Mouse (Mus musculus) kidney, postnatal 10 days (tissue): Measurements from ENCODE around the gene Clcnkb.

ENCODE experiments used
- DNase-seq: peaks from one replicate; pipeline ENCODE4 v3.0.0; 2021; ENCODE audit warnings: mixed read lengths

Clcnkb gene

DNA sequence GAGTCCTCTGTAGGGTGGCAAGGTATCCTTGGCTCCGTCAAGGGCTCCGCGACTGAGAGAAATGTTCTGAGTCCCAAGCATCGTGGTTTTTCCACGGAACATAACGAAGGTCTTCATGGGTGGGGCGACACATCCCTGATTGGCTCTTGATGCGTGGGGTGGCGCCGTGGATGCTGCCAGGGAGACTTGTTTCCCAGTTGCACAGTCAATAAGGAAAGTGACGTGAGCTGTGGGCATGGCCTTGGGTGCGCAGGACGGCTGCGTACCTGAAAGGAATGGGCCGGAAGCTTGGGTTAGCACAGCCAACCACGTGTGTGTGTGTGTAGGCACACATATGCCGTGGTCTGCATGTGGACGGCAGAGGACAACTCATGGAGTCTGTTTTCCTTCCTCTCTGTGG is 17.4 kb upstream of the Clcnkb start:
- DNase-seq, result no peak

DNA sequence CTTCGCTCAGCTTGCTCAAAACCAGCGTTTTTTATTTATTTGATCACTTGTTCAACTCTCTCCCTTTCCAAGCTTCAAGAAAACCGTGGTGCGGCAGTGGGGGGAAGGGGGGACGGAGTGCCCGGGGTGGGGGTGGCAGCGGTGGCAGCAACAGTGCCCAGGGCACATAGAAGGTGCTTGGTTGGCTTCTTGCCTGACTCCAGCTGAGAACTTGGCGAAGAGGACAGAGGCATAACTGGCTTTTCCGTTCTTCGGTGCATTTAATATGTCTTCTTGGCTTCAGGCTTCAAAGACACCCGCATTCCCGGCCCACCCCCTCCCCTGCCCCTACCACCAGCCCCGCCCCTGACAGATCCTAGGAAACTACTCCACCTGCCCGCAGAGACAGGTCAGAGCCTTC is 16.9 kb upstream of the Clcnkb start:
- DNase-seq, result no peak

DNA sequence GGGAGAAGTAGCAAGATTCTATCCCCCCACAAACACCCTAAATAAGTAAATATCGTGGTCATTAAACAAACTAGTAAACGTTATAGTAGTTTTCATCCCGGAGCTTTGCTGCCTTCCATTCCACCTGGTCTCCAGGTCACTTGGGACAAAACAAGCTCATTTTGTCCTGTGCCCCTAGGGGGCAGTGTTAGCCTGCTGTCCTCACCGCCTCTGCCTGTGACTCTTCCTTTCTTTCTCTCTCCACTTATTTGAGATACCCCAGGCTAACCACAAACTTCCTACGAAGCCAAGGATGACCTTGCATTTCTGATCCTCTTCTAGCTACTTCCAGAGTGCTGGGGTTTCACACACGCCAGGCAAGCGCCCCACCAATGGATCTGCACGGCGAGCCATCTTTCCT is 15.2 kb upstream of the Clcnkb start:
- DNase-seq, result peak; percentile 85

DNA sequence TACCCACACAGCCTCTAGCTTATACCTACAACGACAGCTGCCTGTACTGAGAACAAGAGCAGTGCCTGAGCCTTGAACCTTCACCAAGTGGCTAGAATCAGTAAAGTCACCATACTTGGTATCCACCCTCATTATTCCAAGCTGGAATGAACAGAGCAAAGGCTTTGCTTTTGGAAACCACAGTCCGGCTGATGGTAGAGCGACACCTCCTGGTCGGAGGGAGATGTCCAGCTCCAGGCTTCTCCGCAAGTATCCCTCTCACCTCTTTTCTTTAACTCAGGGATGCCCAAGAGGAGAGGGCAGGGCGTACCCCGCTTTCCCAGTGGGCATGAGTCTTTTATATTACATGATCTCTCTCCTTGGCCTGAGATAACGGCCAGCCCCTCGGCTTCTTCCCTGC is 14.0 kb upstream of the Clcnkb start:
- peak; percentile 76 for DNase-seq

DNA sequence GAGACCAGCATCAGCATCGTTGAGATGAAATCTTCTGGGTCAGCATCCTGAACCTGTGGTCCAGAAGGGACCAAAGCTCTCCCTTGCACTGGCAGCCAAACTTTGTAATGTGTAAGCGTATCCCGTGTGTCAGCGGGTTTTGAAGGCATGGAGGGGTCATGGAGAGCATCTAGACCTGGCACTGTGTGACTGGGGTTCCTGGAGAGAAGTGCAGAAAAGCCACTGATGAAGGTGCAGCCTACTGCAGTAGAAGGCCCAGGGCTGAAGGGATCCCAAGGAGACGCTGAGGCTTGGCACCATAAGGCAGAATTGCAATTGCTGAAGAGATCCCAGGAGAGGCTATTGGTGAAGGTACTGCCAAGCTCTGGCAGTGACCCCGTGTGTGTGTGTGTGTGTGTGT is 13.6 kb upstream of the Clcnkb start:
- no peak for DNase-seq

DNA sequence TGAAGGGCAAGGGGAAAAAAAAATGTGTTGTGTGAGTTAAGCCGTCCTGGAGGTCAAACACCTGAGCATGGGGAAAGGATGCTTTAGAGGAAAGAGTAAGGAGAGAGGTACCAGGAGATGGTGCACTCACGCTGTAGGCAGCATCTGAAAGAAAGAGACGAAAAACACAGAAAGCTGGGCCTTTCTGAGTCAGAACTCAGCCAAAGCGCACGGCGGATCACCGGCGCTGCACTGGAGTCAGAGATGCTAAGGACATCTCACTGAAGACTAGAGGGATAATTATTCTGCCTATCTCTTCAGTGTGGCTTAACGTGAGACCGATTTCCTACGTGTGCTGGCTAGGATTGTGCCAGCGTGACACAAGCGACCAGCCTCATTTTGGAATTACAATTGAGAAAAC is 12.1 kb upstream of the Clcnkb start:
- no peak for DNase-seq

DNA sequence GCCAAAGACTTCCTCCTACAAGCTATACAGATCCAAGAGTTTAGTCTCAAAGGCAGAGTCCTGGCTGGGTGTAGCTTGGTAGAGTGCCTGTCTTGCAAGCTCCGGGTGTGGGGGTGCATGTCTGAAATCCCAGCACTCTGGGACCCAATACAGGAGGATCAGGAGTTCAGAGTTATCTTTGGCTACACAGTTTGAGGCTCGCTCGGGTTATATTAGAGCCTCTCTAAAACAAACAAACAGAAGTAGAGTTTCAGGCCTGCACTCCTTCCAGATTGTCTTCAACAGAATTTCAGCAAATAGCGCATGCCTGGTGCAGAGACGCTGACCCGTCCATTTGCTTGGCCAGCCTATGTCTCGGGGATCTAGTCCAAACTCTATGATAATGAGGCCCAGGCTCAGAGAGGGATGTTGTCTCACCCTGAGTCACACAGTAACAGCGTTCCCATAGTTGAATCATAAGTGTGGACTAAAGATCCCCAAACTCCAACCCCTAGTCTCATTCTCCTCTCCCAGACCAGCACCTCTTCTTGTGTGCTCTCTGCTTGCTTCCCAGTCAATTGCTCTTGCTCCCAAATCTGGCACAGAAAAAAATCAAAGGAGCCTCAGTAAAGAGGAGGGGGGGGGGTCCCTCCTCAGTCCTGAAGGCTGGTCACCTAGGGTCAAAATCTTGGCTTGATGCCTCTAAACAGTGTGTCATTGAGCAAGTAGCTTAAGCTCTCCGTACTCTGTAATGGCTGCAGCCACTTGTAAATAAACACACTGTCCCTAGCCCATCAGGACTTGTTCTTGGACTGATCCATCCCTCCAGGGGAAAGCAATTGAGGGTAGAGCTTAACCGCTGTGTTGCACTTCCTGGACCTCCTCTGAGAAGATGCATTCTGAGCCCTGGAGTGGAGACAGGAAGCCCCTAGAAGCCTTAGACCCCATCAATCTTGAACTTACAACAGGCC is 11.3 kb upstream of the Clcnkb start:
- no peak for DNase-seq

DNA sequence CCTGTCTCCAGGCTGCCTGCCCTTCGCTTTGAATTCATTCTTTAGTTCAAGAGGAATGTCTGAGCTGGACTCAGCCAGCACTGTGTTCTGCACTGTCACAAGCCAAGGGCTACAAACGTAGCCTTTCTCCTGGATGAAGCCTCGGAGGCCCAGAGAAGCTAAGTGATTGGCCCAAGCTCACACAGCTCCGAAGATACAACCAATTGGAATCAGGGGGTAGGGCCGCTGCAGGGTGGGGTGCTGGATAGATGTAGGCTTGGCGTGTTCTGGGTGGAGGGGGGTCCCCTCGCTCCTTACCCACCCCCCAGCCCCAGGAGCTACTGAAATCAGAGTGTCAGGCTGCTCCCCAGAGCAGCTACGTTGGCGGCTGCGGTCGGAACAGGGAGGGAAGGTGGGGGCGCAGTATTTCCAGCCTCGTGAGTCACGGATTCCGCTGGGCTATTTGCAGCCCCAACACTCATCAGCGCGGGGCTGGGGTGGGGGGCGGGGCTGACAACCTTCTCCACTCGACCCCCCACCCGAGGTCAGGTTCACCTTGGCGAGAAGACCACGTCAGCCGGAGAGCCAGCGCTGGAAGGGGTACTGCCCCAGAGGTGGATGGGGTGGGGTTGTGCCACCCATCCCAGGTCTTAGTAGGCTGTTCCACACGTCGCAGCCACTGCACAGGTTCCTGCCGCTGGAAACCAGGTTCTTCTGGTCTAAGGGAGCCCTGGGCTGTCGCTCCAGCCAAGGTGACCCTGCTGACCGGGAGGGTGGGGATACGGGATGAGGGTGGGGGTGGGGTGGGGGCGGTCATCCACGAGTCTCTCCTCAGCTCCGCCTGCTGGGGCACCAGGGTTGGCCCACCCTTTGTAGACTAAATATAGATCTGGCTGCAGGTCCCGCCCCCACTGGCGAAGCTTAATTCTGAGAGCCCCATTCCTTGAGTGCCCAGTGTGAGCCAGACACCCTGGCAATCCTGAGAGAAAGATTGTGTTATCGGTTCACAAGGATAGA is 10.0 kb upstream of the Clcnkb start:
- peak; percentile 73 for DNase-seq

DNA sequence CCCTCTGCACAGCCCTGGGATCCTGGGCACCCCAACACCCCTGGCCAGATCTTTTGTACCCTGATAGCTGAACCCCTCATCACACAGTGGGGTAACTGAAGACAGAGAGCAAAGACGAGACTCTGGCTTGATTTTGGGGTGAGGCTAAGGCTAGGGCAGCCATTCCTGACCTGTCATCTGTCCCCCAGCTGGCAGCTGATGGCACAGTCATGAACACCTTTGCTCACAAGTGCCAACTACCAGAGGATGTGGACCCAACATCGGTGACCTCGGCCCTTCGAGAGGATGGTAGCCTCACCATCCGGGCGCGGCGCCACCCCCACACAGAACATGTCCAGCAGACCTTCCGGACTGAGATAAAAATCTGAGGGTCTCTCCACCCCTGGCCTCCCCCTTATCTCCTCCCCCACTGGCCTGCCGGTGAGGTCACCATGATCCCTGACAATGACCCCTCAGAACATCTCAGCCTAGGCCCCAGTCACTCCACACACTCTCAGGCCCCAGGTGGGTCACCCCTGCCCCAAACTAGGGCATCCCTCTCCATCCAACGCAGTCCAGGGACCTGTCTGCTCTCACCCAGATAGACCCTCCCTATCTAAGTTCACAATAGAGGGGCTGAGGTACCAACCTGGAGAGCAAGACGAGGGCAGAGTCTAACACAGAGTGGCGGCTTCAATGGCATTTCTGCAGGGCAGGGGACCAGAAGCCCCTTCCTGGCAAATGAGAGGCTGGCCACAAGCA is 8.0 kb upstream of the Clcnkb start:
- peak; percentile 16 for DNase-seq

DNA sequence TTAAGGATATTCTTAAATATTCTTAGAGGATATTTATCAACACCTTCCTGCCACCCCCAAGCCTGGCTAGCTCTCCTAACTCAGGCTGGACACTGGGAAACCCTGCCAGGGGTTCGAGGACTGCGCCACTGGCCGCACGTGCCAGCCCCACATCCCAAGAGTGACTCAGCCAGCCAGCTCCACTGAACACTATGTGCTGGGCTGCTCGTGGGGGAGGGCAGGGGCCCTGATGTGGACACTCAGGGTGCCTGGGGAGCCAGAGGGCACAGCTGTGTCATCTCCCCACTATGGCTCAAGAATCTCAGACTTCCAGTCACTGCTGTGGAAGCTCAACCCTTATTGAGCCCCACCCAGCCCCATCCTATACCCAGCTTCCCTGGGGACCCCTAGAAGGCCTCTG is 7.5 kb upstream of the Clcnkb start:
- DNase-seq, result peak; percentile 10

DNA sequence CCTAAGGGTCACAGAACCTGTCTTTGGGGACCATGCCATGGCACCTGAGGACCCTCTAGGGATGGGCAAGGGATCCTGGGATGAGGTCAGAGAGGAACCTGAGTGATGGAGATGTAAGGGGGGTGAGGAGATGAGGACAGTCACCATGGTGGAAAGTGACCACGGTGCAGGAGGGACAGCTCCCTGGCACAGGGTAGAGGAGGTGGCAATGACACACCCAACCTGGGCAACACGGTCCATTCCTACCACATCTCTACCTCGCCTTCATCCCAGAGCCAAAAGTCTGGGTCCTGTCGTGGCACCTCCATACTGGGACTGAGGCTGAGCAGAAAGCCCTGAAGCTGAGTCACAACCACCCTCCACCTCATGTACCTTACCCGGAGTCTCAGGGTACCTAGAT is 7.0 kb upstream of the Clcnkb start:
- no peak for DNase-seq

DNA sequence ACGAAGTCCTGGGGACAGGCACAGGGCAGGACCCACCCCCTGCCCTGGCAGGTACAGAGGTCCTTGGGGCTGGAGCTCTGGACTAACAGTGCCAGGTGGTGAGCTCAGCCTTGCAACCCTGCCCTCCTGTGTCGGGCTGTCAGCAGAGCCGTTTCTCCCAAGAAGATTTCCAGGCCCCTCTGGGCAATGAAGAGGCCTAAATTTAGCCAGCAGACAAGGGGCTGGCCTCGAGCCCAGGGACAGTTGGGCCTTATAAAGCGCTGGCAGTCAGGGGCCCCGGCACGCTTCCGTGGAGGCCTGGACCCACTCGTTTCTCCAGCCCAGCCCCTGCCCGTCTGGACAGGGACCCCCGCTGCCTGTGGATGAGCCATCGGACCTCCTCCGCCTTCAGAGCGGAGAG is 5.6 kb upstream of the Clcnkb start:
- peak; percentile 71 for DNase-seq

DNA sequence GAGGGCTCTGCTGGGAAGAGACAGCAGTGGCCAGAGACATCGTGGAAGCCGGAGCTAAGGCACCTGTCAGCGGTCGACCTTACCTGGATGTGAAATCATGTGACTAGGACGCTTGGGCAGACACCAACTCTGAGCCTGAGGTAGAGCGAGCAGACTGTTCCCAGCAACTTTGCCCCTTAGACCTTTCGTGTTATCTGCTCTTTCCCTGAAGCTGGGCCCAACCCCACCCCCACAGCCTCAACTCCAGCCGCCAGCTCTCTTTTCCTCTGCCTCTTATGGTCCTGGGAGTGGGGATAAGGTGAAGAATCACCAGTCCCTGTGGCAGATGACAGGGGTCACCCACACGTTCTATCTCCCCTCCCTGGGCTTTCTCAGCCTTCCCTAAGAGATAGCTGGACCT is 5.1 kb upstream of the Clcnkb start:
- DNase-seq, result no peak

DNA sequence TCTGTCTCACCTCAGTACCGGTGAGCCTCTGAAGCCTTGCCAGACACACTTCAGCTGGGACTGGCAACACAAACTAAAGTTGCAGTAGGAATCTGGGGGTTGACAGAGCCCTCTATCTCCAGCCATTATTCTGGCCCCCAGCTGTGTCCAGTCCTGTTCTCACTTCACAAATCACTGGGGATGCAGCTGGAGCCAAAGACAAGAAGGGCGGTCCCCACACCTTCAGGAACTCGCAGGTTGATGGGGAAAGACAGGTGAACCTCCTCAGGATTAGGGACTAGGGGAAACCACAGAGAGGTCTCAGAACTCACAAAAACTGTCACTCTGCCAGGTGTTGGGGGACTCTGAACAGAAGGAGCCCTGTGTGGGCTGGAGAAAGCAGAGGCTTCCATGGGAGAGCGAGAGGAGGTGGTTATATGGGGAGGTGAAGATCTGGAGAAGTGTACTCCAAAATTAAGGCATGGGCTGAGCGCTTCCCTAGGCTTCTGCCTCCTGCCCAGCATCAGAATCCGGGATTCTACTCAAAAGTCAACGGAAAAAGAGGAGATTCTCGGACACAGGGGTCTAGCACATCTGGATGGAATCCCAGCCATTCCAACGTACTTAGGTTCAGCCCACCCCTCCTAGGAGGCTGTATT is 4.5 kb upstream of the Clcnkb start, which contains the start of gene Hspb7:
Gene Hspb7, plus strand, starts transcription at position 588 of the 638 bp plus-strand sequence.
- no peak for DNase-seq

DNA sequence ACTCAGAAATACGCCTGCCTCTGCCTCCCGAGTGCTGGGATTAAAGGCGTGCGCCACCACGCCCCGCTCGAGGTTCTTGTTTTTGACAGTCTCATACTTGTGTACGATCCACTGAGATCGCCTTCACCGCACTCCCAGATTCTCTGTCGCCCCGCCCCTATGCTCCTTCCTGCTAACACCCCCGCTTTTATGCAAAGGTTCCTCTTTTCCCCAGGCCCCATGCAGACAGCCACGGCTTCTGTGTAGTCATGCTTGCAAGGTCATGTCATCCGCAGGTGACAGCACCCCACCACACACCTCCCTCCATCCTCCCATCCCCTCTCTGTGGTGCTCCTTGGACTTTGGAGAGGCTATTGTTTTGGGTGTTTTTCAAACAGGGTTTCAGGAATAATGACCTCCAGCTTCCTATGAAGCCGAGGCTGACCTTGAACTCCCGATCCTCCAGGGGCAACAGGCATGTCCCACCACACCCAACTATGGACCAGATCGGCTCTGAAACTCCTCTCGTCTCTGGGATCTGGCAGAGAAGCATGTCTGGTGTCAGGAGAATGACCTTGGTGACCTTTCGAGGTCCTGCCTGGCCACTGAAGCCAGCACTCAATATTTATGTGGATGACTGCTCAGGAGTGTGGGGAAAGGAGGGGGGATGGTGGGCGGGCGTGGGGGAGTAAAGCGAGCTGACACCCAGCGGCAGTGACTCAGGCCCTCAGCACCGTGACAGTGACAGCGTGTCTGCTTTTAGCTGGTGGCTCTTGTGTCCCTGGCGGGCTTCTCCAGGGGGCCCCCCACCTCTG is 3.8 kb upstream of the Clcnkb start:
- peak; percentile 60 for DNase-seq

DNA sequence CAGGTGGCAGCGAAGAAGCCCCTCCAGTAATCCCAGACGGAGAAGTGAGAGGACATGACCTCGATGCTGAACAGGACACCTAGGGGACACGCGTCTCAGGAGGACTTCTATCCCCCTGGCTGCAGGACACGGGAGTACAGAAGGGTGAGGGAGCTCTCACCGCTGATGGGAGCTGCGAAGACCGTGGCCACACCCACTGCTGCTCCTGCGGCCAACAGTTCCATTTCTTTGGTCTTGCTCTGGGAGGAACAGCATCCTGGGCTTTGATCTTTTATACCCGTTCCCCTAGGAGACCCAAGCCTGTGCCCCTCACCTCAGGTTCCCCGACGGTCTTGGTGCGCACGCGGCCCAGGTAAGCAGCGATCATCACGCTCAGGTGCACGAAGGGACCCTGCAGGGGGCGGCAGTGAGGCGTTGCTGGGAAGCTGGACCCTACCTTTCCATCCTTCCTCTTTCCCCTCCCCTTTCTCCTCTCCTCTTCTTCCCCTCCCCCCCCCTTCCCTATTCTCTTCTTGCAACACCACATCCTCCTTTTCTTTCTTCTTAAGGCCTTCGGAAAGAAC is 4.3 kb downstream of the Clcnkb start:
- peak; percentile 57 for DNase-seq

DNA sequence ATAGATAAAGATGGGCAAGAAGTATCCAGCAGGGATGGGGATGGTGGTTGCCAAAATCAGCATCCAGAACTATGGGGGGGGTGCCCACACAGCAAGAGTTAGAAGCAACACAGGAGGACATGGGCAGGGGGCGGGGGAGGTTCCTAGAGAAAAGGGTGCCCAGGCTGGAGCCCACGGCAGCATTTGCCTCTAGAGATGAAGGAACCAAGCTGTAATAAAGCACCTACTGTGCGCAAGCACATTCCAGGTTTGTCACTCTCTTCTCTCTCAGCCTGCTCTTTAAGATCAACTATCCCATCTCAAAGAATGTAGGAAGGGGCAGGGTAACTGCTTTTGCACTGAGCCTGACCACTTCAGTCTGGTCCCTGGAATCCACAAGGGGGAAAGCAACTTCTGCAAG is 7.2 kb downstream of the Clcnkb start:
- no peak for DNase-seq

DNA sequence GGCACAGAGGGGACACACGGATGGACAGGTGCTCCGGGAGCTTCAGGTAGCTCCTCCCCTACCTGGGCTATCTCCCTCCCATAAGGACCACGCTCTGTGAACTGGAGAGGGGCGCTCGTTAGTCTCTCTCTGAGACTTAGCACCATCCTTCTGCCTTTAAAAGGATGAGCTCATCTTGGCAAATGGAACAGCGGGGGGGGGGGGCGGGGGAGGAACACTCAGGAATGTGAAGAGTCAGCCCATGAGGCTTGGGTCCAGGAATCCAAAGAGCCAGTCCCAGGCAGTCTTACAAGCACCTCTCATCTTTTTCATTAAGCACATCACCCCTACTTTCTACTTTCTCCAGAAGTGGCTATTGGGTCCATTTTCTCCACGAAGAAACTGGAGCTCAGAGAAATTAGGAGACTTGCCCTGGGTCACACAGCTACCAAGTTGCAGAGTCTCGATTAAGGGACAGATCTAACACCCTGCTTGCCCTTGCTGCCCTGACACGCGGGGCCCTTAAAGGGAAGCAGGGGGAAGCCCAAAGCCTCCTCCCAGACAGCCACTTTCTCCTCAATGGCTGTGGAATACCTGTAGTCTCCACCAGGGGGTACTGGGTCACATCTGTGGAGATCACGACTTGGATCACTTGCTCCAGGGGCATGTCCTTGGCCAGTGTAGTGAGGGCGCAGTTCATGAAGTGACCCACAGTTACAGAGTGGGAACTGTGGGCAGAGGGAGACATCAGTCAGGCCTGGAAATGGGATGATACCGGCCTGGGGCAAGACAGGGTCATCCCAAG is 9.1 kb downstream of the Clcnkb start:
- DNase-seq, result peak; percentile 71

DNA sequence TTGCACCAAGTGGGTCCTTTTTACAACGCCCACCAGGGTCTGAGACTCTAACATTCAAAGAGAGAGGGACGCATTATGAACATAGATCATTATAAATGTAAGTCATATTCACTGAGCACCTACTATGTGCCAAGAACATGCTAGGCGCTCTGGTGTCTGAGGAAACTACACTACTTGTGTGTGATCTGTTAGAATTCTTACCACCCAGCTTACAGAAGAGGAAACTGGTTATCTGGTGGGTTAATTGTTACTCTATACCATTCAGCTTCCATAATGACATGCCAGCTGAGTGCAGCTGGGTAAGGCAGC is 10.5 kb downstream of the Clcnkb start:
- no peak for DNase-seq

DNA sequence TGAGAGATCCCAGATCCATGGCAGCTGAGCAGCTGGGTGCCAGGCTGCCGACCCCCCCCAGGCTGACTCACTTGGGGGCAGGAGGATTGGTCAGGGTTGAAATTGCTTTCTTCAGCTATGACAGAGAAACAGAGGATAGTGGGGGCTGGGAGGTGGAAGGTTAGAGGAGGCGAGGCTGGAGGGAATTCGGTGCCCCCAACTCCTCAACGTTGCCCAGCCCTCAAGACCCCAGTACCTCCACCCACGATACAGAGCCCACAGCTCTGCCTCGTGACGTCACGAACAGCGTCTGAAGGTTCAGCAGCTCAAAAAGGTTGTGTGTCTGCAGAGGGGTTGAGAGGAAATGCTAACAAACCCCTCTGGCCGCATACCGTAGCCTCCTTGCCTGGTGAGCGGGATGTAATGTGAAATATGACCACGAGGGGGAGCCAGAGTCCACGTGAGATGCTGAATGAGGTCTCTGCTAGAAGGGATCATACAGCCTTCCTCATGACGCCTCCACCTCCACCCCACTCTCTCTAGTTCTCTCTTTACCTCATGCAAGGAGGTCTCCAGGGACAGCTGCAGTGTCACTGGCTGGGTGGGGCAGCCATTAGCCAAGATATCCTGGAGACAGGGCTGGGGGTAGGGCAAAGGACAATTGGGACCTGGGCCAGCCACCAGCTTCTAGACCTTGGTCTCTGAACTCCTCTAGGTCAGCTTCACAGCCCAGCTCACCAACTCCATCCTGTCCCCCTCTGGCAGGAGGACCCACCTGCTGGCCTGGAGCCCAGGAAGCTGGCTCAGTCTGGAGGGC is 11.1 kb downstream of the Clcnkb start:
- DNase-seq, result peak; percentile 93
